Mouse (Mus musculus) heart, postnatal 0 days (tissue): ENCODE measurements around the gene Slc46a1.

Experiments used
- CTCF ChIP-seq: IDR thresholded peaks from 2 replicates; pipeline ENCODE4 v1.5.1; 2016; ENCODE audit warnings: antibody characterized with exemption, control low read depth, low read depth
- EP300 ChIP-seq: IDR thresholded peaks from 2 replicates; pipeline ENCODE4 v1.6.1; 2016; ENCODE audit warnings: antibody characterized with exemption, low read depth

DNA sequence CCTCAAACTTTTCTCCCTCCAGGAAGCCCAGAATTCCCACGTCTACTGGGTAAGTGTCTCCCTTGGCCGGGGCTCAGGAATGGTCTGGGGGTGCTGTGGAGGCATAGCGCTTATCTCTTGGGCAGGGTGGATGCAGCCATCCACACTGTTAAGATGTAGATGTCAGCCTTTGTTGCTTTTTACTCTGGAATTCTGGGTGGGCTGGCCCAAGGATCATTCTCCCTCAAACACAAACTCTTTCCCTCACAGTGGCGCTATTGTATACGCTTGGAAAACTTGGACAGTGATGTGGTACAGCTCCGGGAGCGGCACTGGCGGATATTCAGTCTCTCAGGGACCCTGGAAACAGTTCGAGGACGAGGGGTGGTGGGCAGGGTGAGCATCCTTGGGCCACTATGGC is 53.4 kb downstream of the Slc46a1 start:
- TF ChIP-seq EP300 (no peak), CTCF (no peak)
